Mouse (Mus musculus): Measurements from ENCODE around the gene Kif16b. TPM values are rescaled to one million over a fixed set of nuclear protein-coding genes. Genes with fewer than 3 reads are reported as not detected.
"Not testable (repeated sequence)": the region's sequence is repeated elsewhere in the genome, so short reads cannot be mapped to it uniquely, and the experiment has no call there.

Gene Kif16b
- total RNA-seq, 2 experiments from 2014 or later, result 24.5 to 29.7 TPM

- no peak for DNase-seq
Measured at GRCm38 (mm10) chr2:142614535-142614934, 286.8 kb downstream of the Kif16b start.

GRCm38 (mm10) chr2:142612359-142612953 lies 288.9 kb downstream of the Kif16b start:
- no peak for DNase-seq
- intact Hi-C loops (cut with DNase I; ENCODE audit: low total_unique reads), result no loop called here

More at GRCm38 (mm10) chr2:142614535-142614934, 286.8 kb downstream of the Kif16b start:
- intact Hi-C loops (cut with DNase I; ENCODE audit: low total_unique reads), result no loop called here

GRCm38 (mm10) chr2:142611113-142611512 lies 290.2 kb downstream of the Kif16b start:
- DNase-seq, result peak; percentile 25

GRCm38 (mm10) chr2:142610206-142610605 lies 291.1 kb downstream of the Kif16b start:
- no peak for DNase-seq
- intact Hi-C loops (cut with DNase I; ENCODE audit: low total_unique reads), result no loop called here

More at GRCm38 (mm10) chr2:142611113-142611512, 290.2 kb downstream of the Kif16b start:
- intact Hi-C loops (cut with DNase I; ENCODE audit: low total_unique reads), result no loop called here

- peak; percentile 19 for DNase-seq
- intact Hi-C loops (cut with DNase I; ENCODE audit: low total_unique reads), result no loop called here
Measured at GRCm38 (mm10) chr2:142608778-142609177, 292.6 kb downstream of the Kif16b start.

GRCm38 (mm10) chr2:142604762-142605161 lies 296.6 kb downstream of the Kif16b start:
- DNase-seq, result no peak
- intact Hi-C loops (cut with DNase I; ENCODE audit: low total_unique reads), result no loop called here

GRCm38 (mm10) chr2:142603210-142603609 lies 298.1 kb downstream of the Kif16b start:
- intact Hi-C loops (cut with DNase I; ENCODE audit: low total_unique reads), result no loop called here
- DNase-seq, result no peak

- no peak for DNase-seq
- intact Hi-C loops (cut with DNase I; ENCODE audit: low total_unique reads), result no loop called here
Measured at GRCm38 (mm10) chr2:142599235-142599634, 302.1 kb downstream of the Kif16b start.

- DNase-seq, result no peak
- intact Hi-C loops (cut with DNase I; ENCODE audit: low total_unique reads), result no loop called here
Measured at GRCm38 (mm10) chr2:142596176-142597170, 304.9 kb downstream of the Kif16b start.

- intact Hi-C loops (cut with DNase I; ENCODE audit: low total_unique reads), result no loop called here
- DNase-seq, result no peak
Measured at GRCm38 (mm10) chr2:142590938-142591337, 310.4 kb downstream of the Kif16b start.

- intact Hi-C loops (cut with DNase I; ENCODE audit: low total_unique reads), result no loop called here
Measured at GRCm38 (mm10) chr2:142590284-142590724, 311.0 kb downstream of the Kif16b start.

GRCm38 (mm10) chr2:142589403-142590283 lies 311.7 kb downstream of the Kif16b start:
- intact Hi-C loops (cut with DNase I; ENCODE audit: low total_unique reads), result no loop called here

More at GRCm38 (mm10) chr2:142590284-142590724, 311.0 kb downstream of the Kif16b start:
- no peak for DNase-seq

GRCm38 (mm10) chr2:142585845-142586244 lies 315.5 kb downstream of the Kif16b start:
- no peak for DNase-seq
- intact Hi-C loops (cut with DNase I; ENCODE audit: low total_unique reads), result no loop called here

More at GRCm38 (mm10) chr2:142589403-142590283, 311.7 kb downstream of the Kif16b start:
- no peak for DNase-seq

GRCm38 (mm10) chr2:142584851-142585737 lies 316.2 kb downstream of the Kif16b start:
- intact Hi-C loops (cut with DNase I; ENCODE audit: low total_unique reads), result no loop called here
- no peak for DNase-seq

- intact Hi-C loops (cut with DNase I; ENCODE audit: low total_unique reads), result no loop called here
- DNase-seq, result no peak
Measured at GRCm38 (mm10) chr2:142580449-142580848, 320.9 kb downstream of the Kif16b start.

GRCm38 (mm10) chr2:142577414-142577813 lies 323.9 kb downstream of the Kif16b start:
- intact Hi-C loops (cut with DNase I; ENCODE audit: low total_unique reads); DNase-seq: not testable (repeated sequence)

GRCm38 (mm10) chr2:142569771-142570170 lies 331.6 kb downstream of the Kif16b start:
- intact Hi-C loops (cut with DNase I; ENCODE audit: low total_unique reads), result no loop called here
- no peak for DNase-seq

Data from gastrocnemius, postnatal 14 days (tissue).